Mouse (Mus musculus) liver, embryonic 16.5 days (tissue): Measurements from ENCODE around the gene Iscu. TPM values are rescaled to one million over a fixed set of nuclear protein-coding genes. Genes with fewer than 3 reads are reported as not detected.
"Not testable (repeated sequence)": the region's sequence is repeated elsewhere in the genome, so short reads cannot be mapped to it uniquely, and the experiment has no call there.

Source experiments
- ATAC-seq: fragments of 200-750 bp; cut with Nextera tagmentation; 2 replicates; pipeline ENCODE4 v1.8.0; 2017; ENCODE audit warnings: low read depth, mild to moderate bottlenecking, moderate number of reproducible peaks, moderate library complexity
- H3K27ac ChIP-seq: fragments of 300-500 bp; sonication (generic); 2 replicates; pipeline ENCODE4 v1.5.1; 2014; ENCODE audit warnings: mild to moderate bottlenecking, low read length
- H3K27me3 ChIP-seq: fragments of 300-500 bp; sonication (generic); 2 replicates; pipeline ENCODE4 v1.6.1; 2014; ENCODE audit warnings: low read depth, low read length, mixed read lengths; ENCODE audit not compliant: control insufficient read depth, insufficient read depth
- H3K36me3 ChIP-seq: fragments of 300-500 bp; sonication (generic); 2 replicates; pipeline ENCODE4 v1.6.1; 2014; ENCODE audit warnings: mild to moderate bottlenecking; ENCODE audit not compliant: control insufficient read depth, insufficient read depth
- H3K4me1 ChIP-seq: fragments of 300-500 bp; sonication (generic); 2 replicates; pipeline ENCODE4 v1.6.1; 2014; ENCODE audit warnings: low read depth, low read length, mixed read lengths; ENCODE audit not compliant: control insufficient read depth
- H3K4me2 ChIP-seq: fragments of 300-500 bp; sonication (generic); 2 replicates; pipeline ENCODE4 v1.6.1; 2014; ENCODE audit warnings: low read depth, low read length, mixed read lengths
- H3K4me3 ChIP-seq: fragments of 300-500 bp; sonication (generic); 2 replicates; pipeline ENCODE4 v1.5.1; 2014; ENCODE audit warnings: low read depth, mild to moderate bottlenecking, low read length
- H3K9ac ChIP-seq: fragments of 300-500 bp; sonication (generic); 2 replicates; pipeline ENCODE4 v1.6.1; 2014; ENCODE audit warnings: low read depth, low read length
- H3K9me3 ChIP-seq: fragments of 300-500 bp; sonication (generic); replicated peaks from 2 replicates; pipeline ENCODE4 v1.6.1; 2016; ENCODE audit warnings: low read length; ENCODE audit not compliant: control insufficient read depth
- WGBS: fragments of 180-500 bp; shearing (Covaris S2); extraction: QIAGEN DNeasy Blood & Tissue Kit; methylation state at CpG from one replicate; pipeline ENCODE4 v1.1.7; 2014; ENCODE audit not compliant: insufficient replicate concordance; 5-methylcytosine and 5-hydroxymethylcytosine counted together
- polyA plus RNA-seq: library from polyadenylated mRNA; unstranded; fragments of >200 nt; fragmentation: Nextera tagmentation; extraction: Ambion mirVana; gene quantifications from 2 replicates; pipeline ENCODE4 v1.2.1, GENCODE M21; 2015

Gene Iscu
- polyA plus RNA-seq, 1 experiment from 2014 or later, result 82.4 TPM

DNA sequence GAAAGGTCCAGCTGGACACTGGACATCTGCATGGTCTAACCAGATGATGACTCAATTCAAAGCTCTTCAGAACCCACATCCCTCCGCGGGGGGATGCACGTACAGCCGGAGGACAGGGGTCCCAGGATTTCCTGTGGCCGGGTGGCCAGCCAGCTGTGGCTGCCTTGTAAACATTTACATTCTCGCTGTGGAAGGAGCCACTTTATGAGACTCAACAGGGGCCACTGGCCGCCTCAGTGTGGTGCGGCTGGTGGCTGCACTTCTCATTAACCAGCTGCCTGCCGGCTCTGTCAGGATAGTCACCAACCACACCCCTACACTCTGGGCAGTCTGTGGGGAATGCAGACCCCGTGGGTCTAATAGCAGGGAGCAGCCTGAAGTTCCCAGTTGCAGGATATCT lies 33.9 kb downstream of the Iscu start:
- H3K9ac ChIP-seq, result no peak overlapping the region
- no peak overlapping the region for H3K27ac ChIP-seq
- no peak for ATAC-seq
- no peaks in the 10 kb centered on the region for H3K4me1 ChIP-seq
- 9% methylated on average over 10 of the region's 10 CpGs for WGBS
- H3K9me3 ChIP-seq, result peaks cover 1% of the 10 kb centered on the region
- no peak overlapping the region for H3K4me2 ChIP-seq
- no peak overlapping the region for H3K4me3 ChIP-seq
- no peaks in the 10 kb centered on the region for H3K27me3 ChIP-seq
- no peaks in the 10 kb centered on the region for H3K36me3 ChIP-seq

DNA sequence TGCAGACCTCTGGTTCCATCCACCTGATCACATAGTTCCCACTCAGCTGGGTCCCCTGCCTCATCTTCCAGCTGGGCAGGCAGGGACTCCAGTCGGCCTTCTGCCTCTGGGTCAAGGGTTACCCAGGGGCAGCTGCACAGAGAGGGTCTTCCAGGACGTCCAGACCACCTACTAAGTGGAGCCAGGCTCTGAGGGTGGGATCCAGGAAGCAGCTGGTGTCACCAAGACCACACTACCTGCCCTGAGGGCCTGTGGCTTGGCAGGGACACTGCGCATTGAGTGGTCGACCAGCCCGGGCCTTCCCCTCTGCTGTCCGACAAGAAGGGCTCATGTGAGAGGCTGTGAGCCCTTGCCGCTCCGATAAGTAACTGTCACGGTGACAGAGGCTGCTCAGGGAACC lies 35.2 kb downstream of the Iscu start:
- WGBS, result 63% methylated on average over 9 of the region's 9 CpGs
- Histone ChIP-seq H3K4me1 (no peaks in the 10 kb centered on the region), H3K9me3 (peaks cover 3% of the 10 kb centered on the region)

DNA sequence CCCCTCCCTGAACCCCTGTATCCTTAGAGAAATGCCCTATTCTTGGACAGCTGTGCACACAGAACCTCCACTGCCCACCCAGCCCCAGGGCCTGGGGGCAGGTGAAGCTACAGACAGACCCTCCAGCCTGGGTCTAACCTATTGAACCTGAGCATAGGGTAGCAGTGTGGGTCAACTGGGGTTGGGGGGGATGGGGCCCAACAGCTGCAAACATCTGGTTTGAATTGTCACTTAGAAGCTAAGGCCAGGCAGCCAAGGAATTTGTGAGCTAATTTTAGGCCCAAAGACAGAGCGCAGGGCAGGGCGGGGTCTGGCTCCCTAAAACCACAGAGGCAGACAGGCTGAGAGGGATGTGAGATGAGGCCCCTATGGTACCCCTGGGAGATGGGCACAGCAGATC lies 35.6 kb downstream of the Iscu start:
- H3K9me3 ChIP-seq, result peaks cover 3% of the 10 kb centered on the region
- H3K27me3 ChIP-seq, result no peaks in the 10 kb centered on the region
- H3K27ac ChIP-seq, result no peak overlapping the region
- H3K4me1 ChIP-seq, result no peaks in the 10 kb centered on the region
- H3K9ac ChIP-seq, result no peak overlapping the region
- no peaks in the 10 kb centered on the region for H3K36me3 ChIP-seq
- H3K4me3 ChIP-seq, result no peak overlapping the region
- 46% methylated on average over 2 of the region's 2 CpGs for WGBS
- no peak overlapping the region for H3K4me2 ChIP-seq
- no peak for ATAC-seq

More for the DNA sequence above, 35.2 kb downstream of the Iscu start:
- Histone ChIP-seq H3K4me3 (no peak overlapping the region), H3K27me3 (no peaks in the 10 kb centered on the region), H3K4me2 (no peak overlapping the region), H3K27ac (no peak overlapping the region), H3K9ac (no peak overlapping the region), H3K36me3 (no peaks in the 10 kb centered on the region)
- ATAC-seq, result no peak

DNA sequence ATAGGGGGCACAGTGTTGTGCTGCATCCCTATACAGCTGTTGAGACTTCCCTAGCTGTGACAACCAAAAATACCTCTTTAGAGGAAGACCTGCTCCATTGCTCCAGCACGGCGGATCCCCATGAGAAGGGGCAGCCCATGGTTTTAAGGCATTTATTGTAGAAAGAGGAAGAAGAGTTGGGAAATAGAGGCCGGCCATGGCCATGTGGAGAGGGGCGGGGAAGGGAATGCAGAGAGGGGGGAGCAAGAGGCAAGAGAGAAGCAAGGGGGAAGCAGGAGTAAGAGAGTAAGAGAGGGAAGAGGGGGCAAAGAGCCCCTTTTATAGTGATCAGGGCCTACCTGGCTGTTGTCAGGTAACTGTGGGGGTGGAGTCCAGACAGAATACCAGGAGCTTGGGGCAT lies 37.6 kb downstream of the Iscu start:
- 62% methylated on average over 4 of the region's 4 CpGs for WGBS
- no peak for ATAC-seq

DNA sequence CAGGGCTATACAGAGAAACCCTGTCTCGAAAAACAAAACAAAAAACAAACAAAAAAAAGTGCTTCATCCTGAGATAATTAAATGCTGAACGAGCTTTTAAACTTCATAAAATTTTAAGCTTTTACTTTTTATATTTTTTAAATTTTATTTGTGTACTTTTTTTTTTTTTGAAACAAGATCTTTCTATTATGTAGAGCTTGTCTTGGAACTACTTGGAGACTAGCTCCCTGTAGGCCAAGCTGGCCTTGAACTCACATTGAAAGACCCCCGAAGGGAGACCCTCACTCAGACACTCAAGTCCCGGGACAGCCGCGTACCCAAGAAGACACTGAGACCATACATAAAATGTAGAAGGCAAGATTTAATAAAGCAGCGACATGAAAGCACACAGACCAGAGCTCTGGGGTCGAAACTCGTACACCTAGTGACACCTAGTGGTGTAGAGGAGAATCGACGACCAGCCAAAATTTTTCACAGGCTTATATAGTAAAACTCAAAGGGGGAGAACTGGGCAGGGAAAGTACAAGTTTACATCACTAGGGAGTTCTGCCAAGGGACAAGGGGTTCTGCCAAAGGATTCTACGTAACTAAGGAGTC lies 39.4 kb downstream of the Iscu start:
- H3K4me3 ChIP-seq, H3K9ac ChIP-seq, H3K4me2 ChIP-seq, H3K9me3 ChIP-seq, H3K27ac ChIP-seq, H3K4me1 ChIP-seq, ATAC-seq, H3K36me3 ChIP-seq, H3K27me3 ChIP-seq: not testable (repeated sequence)
- 14% methylated on average over 11 of the region's 12 CpGs for WGBS

More for the DNA sequence above, 37.6 kb downstream of the Iscu start:
- Histone ChIP-seq H3K27me3 (peaks cover 4% of the 10 kb centered on the region; the same call in 1 of the 2 replicates), H3K4me2 (no peak overlapping the region), H3K9me3 (peaks cover 3% of the 10 kb centered on the region), H3K4me3 (no peak overlapping the region), H3K9ac (no peak overlapping the region), H3K27ac (no peak overlapping the region), H3K4me1 (no peaks in the 10 kb centered on the region), H3K36me3 (no peaks in the 10 kb centered on the region)

DNA sequence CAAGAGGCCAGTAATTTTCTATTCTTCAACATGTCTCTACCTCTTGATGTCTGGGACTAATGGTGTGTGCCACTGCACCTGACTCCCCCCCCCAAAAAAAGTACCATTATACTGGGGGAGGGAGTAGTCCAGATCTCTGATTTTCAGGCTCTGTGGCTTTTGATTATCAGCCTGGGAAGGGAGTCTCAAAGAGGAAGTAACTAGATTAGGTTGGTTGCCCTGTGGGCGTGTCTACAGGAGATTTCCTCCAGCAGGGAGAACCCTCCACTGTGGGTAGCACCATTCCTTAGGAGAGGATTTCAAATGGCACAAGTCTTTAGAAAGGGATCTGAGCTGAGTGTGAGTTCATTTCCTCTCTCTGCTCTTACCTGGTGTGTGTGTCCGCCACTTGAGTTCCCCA lies 40.1 kb downstream of the Iscu start:
- Histone ChIP-seq H3K36me3 (no peaks in the 10 kb centered on the region), H3K27me3 (peaks cover 4% of the 10 kb centered on the region; the same call in 1 of the 2 replicates), H3K4me2 (no peak overlapping the region), H3K4me1 (peaks cover 3% of the 10 kb centered on the region), H3K9me3 (peaks cover 3% of the 10 kb centered on the region), H3K9ac (no peak overlapping the region), H3K27ac (no peak overlapping the region), H3K4me3 (no peak overlapping the region)
- 57% methylated on average over 2 of the region's 2 CpGs for WGBS
- ATAC-seq, result no peak

DNA sequence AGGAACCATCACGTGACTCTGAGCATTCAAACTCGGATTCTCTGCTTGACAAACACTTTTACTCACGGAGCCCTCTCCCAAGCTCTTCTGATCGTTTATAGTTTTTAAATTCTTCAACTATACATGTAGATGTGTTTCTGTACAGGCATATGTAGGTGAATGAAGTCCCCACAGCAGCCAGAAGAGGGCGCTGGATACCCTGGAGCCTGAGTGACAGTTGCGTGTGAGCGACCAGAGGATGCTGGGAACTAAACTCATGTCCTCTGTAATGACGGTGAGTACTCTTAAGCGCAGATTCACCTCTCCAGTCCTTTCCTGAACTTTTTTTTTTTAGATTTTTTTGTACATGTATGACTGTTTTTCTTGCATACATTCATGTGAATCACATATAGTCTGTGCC lies 41.1 kb downstream of the Iscu start:
- Histone ChIP-seq H3K36me3 (no peaks in the 10 kb centered on the region), H3K27me3 (peaks cover 4% of the 10 kb centered on the region; the same call in 1 of the 2 replicates), H3K4me2 (no peak overlapping the region), H3K9ac (no peak overlapping the region), H3K4me1 (peaks cover 3% of the 10 kb centered on the region), H3K9me3 (peaks cover 3% of the 10 kb centered on the region), H3K27ac (no peak overlapping the region), H3K4me3 (no peak overlapping the region)
- no peak for ATAC-seq
- 17% methylated on average over 9 of the region's 9 CpGs for WGBS

DNA sequence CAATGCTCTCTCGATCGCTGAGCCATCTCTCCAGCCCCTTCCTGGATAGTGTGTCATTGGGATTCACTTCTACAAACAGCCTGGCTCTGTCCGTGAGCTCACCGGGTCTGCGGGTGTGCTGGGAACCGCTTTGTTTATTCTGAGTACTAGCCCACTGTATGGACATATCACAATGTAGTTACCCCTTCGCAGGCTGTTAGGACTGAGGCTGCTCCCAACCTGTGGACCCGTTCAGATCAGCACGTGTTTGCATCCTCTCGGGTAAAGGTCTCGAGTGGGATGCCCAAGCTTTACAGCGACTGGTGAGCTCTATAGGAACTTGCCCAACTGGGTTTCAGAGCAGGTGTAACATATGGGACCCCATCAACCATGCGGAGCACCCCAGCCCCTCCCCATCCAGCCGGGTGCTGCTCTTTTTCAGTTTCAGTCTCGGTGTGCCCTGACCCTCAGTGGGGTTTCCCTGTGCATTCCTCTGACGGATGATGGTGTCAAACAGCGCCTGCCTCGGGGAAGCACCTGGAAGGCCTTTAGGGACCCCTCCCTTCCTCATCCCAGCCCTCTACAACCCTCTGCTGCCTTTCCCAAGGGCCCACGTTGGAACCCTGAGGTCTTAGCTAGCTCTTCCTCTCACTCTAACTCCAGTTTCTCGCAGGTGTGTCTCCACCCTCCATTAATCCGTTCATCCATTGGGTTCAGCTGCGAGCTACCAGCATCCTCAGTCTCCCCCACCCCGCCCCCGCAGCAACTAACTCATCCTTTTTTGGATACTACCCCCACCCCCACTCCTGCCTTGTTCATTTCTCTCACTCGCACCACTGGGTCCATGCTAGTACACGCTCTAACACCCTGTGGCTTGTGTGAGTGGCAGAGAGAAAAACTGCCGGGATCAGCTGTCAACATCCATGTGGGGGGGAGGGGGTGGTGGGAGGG lies 41.8 kb downstream of the Iscu start:
- Histone ChIP-seq H3K4me2 (no peak overlapping the region), H3K4me1 (peaks cover 3% of the 10 kb centered on the region), H3K4me3 (no peak overlapping the region), H3K9ac (no peak overlapping the region), H3K27me3 (peaks cover 4% of the 10 kb centered on the region; the same call in 1 of the 2 replicates), H3K36me3 (no peaks in the 10 kb centered on the region), H3K27ac (no peak overlapping the region), H3K9me3 (peaks cover 3% of the 10 kb centered on the region)
- 33% methylated on average over 27 of the region's 27 CpGs for WGBS
- ATAC-seq, result peak; percentile 18; the same call in 1 of the 2 replicates

DNA sequence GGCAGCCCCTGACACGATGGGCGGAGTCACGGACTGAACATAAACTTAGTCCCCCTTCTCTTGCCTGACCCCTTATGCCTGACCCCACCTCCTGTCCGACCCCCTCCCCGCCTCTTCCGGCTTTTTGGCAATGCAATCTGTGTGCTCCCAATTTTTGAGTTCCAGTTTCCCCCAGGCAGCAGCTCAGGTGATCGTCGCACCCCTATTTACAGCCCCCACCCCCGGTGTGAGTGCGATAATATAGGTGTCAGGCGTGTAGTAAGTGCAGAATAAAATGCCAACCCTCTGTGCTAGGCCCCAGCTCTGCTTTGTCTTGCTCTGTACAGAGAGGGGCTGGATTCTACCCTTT lies 42.5 kb downstream of the Iscu start:
- H3K4me3 ChIP-seq, result no peak overlapping the region
- ATAC-seq, result no peak
- no peak overlapping the region for H3K4me2 ChIP-seq
- peaks cover 3% of the 10 kb centered on the region for H3K9me3 ChIP-seq
- no peak overlapping the region for H3K27ac ChIP-seq
- H3K36me3 ChIP-seq, result no peaks in the 10 kb centered on the region
- 52% methylated on average over 11 of the region's 11 CpGs for WGBS
- no peak overlapping the region for H3K9ac ChIP-seq
- H3K4me1 ChIP-seq, result peaks cover 3% of the 10 kb centered on the region
- H3K27me3 ChIP-seq, result peaks cover 4% of the 10 kb centered on the region; the same call in 1 of the 2 replicates
